ENCODE assay signal across 8 mouse cellular contexts in genomic region chr6:49269200-49269599, GRCm38 (mm10). TPM values are rescaled to one million over a fixed set of nuclear protein-coding genes. Genes with fewer than 3 reads are reported as not detected.
DNase-seq lines count a peak whose midpoint lies in the region; ATAC-seq and TF ChIP-seq lines count a peak whose summit lies in the region.

No protein-coding gene starts in this region.

- no peaks in the 10 kb centered on the region for H3K36me3 ChIP-seq in hindbrain, embryonic 10.5 days
- H3K36me3 ChIP-seq in hindbrain, embryonic 13.5 days, result no peaks in the 10 kb centered on the region
- no peaks in the 10 kb centered on the region for H3K36me3 ChIP-seq in hindbrain, embryonic 14.5 days (replicated peaks; ENCODE audit: control insufficient read depth, insufficient read depth)

- 22% methylated on average over 5 of the region's 5 CpGs for WGBS in hindbrain, embryonic 10.5 days
- WGBS in hindbrain, embryonic 13.5 days, result 24% methylated on average over 5 of the region's 5 CpGs
- 15% methylated on average over 5 of the region's 5 CpGs for WGBS in cerebellum, adult 2 months
- 20% methylated on average over 5 of the region's 5 CpGs for WGBS in hindbrain, embryonic 14.5 days

- no peak overlapping the region for H3K9ac ChIP-seq in hindbrain, embryonic 13.5 days
- no peak overlapping the region for H3K9ac ChIP-seq in hindbrain, embryonic 14.5 days

- H3K4me1 ChIP-seq in hindbrain, embryonic 10.5 days (replicated peaks), result peaks cover 8% of the 10 kb centered on the region
- no peaks in the 10 kb centered on the region for H3K4me1 ChIP-seq in hindbrain, embryonic 13.5 days (replicated peaks)
- H3K4me1 ChIP-seq in cerebellum, adult 2 months (ENCODE audit: control insufficient read depth, insufficient read depth, low read length), result no peaks in the 10 kb centered on the region
- no peaks in the 10 kb centered on the region for H3K4me1 ChIP-seq in hindbrain, embryonic 14.5 days (replicated peaks; ENCODE audit: control insufficient read depth, insufficient read depth, low read length)

- H3K4me3 ChIP-seq in hindbrain, embryonic 10.5 days, result no peak overlapping the region
- no peak overlapping the region for H3K4me3 ChIP-seq in hindbrain, embryonic 13.5 days
- H3K4me3 ChIP-seq in cerebellum, adult 2 months (replicated peaks; ENCODE audit: insufficient read depth, low read depth, low read length), result no peak overlapping the region
- H3K4me3 ChIP-seq in hindbrain, embryonic 14.5 days (replicated peaks; ENCODE audit: low read length), result no peak overlapping the region

- no peaks in the 10 kb centered on the region for H3K27me3 ChIP-seq in hindbrain, embryonic 10.5 days (ENCODE audit: insufficient read depth, poor library complexity, severe bottlenecking)
- no peaks in the 10 kb centered on the region for H3K27me3 ChIP-seq in hindbrain, embryonic 13.5 days
- H3K27me3 ChIP-seq in cerebellum, adult 2 months (ENCODE audit: control insufficient read depth, insufficient read depth, low read length), result no peaks in the 10 kb centered on the region
- H3K27me3 ChIP-seq in hindbrain, embryonic 14.5 days (ENCODE audit: control insufficient read depth, insufficient read depth, low read length), result no peaks in the 10 kb centered on the region

- TF ChIP-seq POLR2A in cerebellum, adult 2 months (IDR thresholded peaks at IDR 0.05; ENCODE audit: borderline replicate concordance, insufficient read depth, low read length), result no peak

- peak; percentile 80 for TF ChIP-seq CTCF in cerebellum, adult 2 months (IDR thresholded peaks at IDR 0.05; ENCODE audit: borderline replicate concordance, insufficient read depth, low read depth, low read length)

- H3K9me3 ChIP-seq in hindbrain, embryonic 10.5 days, result no peaks in the 10 kb centered on the region
- H3K9me3 ChIP-seq in hindbrain, embryonic 13.5 days, result no peaks in the 10 kb centered on the region
- no peaks in the 10 kb centered on the region for H3K9me3 ChIP-seq in hindbrain, embryonic 14.5 days (ENCODE audit: control insufficient read depth, low read length)

- DNase-seq in hindbrain, embryonic 10.5 days (ENCODE audit: low spot score), result peak; percentile 79
- peak; percentile 56 to 70 for DNase-seq in cerebellum, adult 2 months
- peak; percentile 72 for DNase-seq in forelimb bud, embryonic 11.5 days (ENCODE audit: low read depth, low spot score)
- DNase-seq in hindbrain, embryonic 14.5 days (ENCODE audit: low spot score), result peak; percentile 77
- peak; percentile 62 to 83 for DNase-seq in left cerebral cortex, adult 18-20 months (ENCODE audit: low spot score in 2 of 2)
- DNase-seq in spleen, adult 12 weeks (ENCODE audit: low spot score), result peak; percentile 50

- H3K27ac ChIP-seq in hindbrain, embryonic 10.5 days, result no peak overlapping the region
- no peak overlapping the region for H3K27ac ChIP-seq in hindbrain, embryonic 13.5 days
- H3K27ac ChIP-seq in cerebellum, adult 2 months (ENCODE audit: insufficient read depth, low read length), result no peak overlapping the region
- H3K27ac ChIP-seq in hindbrain, embryonic 14.5 days, result no peak overlapping the region

- no peak for ATAC-seq in hindbrain, embryonic 13.5 days (ENCODE audit: low FRiP score)
- ATAC-seq in hindbrain, embryonic 14.5 days (ENCODE audit: low FRiP score), result peak; percentile 59; the same call in 1 of the 2 replicates
- ATAC-seq in megakaryocyte progenitor cell, adult 5-6 weeks (replicated peaks; ENCODE audit: poor library complexity), result peak; percentile 95

- H3K4me2 ChIP-seq in hindbrain, embryonic 13.5 days, result no peak overlapping the region
- H3K4me2 ChIP-seq in hindbrain, embryonic 14.5 days (replicated peaks), result no peak overlapping the region

RNA-seq across cellular contexts. Expression of gene Tra2a, which starts 5.4 kb away (rescaled TPM):
- polyA plus RNA-seq in hindbrain, embryonic 10.5 days (2016; fragmentation: Nextera tagmentation; extraction: Ambion mirVana), result 122 and 128 TPM in 2 replicates
- polyA plus RNA-seq in hindbrain, embryonic 13.5 days (2015; fragmentation: Nextera tagmentation; extraction: Ambion mirVana), result 133 and 143 TPM in 2 replicates
- 94.9 and 97.6 TPM in 2 replicates for polyA plus RNA-seq in cerebellum, adult 2 months (2012; rRNA removed)
- polyA plus RNA-seq in hindbrain, embryonic 14.5 days (2014; fragmentation: Nextera tagmentation; extraction: Ambion mirVana), result 42.3 and 44.5 TPM in 2 replicates
- total RNA-seq in left cerebral cortex, adult 18-20 months (2021), result 10 to 100 TPM; 80.5 to 84.7 TPM
- 212 and 225 TPM in 2 replicates for total RNA-seq in megakaryocyte progenitor cell, adult 5-6 weeks (2015)
- 159 and 185 TPM in 2 replicates for total RNA-seq in megakaryocyte progenitor cell, adult 5-6 weeks (2017)

RNA-seq across cellular contexts. Expression of gene Ccdc126, which starts 49.9 kb away (rescaled TPM):
- polyA plus RNA-seq in hindbrain, embryonic 10.5 days (2016; fragmentation: Nextera tagmentation; extraction: Ambion mirVana), result 4.7 and 6.6 TPM in 2 replicates
- polyA plus RNA-seq in hindbrain, embryonic 13.5 days (2015; fragmentation: Nextera tagmentation; extraction: Ambion mirVana), result 8.0 and 8.9 TPM in 2 replicates
- 10.3 and 11.2 TPM in 2 replicates for polyA plus RNA-seq in cerebellum, adult 2 months (2012; rRNA removed)
- polyA plus RNA-seq in hindbrain, embryonic 14.5 days (2014; fragmentation: Nextera tagmentation; extraction: Ambion mirVana), result 11.0 and 11.2 TPM in 2 replicates
- total RNA-seq in left cerebral cortex, adult 18-20 months (2021), result 10 to 100 TPM in 1 of 2 experiments, 1 to 10 TPM in 1; 9.3 to 10.5 TPM
- 3.4 and 5.5 TPM in 2 replicates for total RNA-seq in megakaryocyte progenitor cell, adult 5-6 weeks (2015)
- 3.9 and 6.7 TPM in 2 replicates for total RNA-seq in megakaryocyte progenitor cell, adult 5-6 weeks (2017)

RNA-seq across cellular contexts. Expression of gene Igf2bp3, which starts 54.4 kb away (rescaled TPM):
- 127 and 143 TPM in 2 replicates for polyA plus RNA-seq in hindbrain, embryonic 10.5 days (2016; fragmentation: Nextera tagmentation; extraction: Ambion mirVana)
- polyA plus RNA-seq in hindbrain, embryonic 13.5 days (2015; fragmentation: Nextera tagmentation; extraction: Ambion mirVana), result 43.7 and 45.0 TPM in 2 replicates
- polyA plus RNA-seq in cerebellum, adult 2 months (2012; rRNA removed), result 0.08 and 0.10 TPM in 2 replicates
- polyA plus RNA-seq in hindbrain, embryonic 14.5 days (2014; fragmentation: Nextera tagmentation; extraction: Ambion mirVana), result 25.4 and 30.4 TPM in 2 replicates
- total RNA-seq in left cerebral cortex, adult 18-20 months (2021), result not detected
- 0.20 and 0.71 TPM in 2 replicates for total RNA-seq in megakaryocyte progenitor cell, adult 5-6 weeks (2015)
- total RNA-seq in megakaryocyte progenitor cell, adult 5-6 weeks (2017), result 0.03 and 0.21 TPM in 2 replicates

Comparison
In these comparisons a context has a peak if more than half of its experiments do, and no peak if none do; other contexts are left out.
1. RNA of gene Igf2bp3, which starts 54.4 kb away (polyA plus RNA-seq): 127 to 143 TPM in hindbrain, embryonic 10.5 days, 43.7 to 45.0 TPM in hindbrain, embryonic 13.5 days and 25.4 to 30.4 TPM in hindbrain, embryonic 14.5 days; 0.08 to 0.10 TPM in cerebellum, adult 2 months; every median in the first group is over 10 times any median in the second.
2. Peak in every context shown above with its lines, with median percentiles within 50 percentile points of each other: DNase-seq.